ENCODE assay signal across 8 mouse cellular contexts in the genomic region with DNA sequence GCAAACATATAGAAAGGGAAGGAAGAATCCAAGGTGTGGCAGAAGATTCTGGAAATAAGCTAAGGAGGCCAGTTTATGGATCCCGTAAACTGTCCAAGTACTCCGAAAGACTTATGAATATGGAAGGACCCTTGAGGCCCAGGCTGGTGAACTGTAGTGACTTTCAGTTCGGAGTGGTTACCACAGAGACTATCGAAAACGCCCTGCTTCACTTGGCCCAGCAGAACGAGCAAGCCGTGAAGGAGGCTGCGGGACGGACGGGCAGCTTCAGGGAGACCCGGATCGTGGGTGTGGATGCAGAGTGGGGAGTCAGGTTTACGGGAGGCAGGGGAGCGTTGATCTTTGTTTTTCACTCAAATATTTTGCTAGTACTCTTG. TPM values are rescaled to one million over a fixed set of nuclear protein-coding genes. Genes with fewer than 3 reads are reported as not detected.
DNase-seq lines count a peak whose midpoint lies in the region; ATAC-seq lines count a peak whose summit lies in the region.

No protein-coding gene starts in this region.

- H3K4me2 ChIP-seq in heart, embryonic 15.5 days = peak overlapping the region; percentile 80
- H3K4me2 ChIP-seq in hindbrain, embryonic 12.5 days (replicated peaks) = peak overlapping the region; percentile 84
- peak overlapping the region; percentile 88 for H3K4me2 ChIP-seq in midbrain, embryonic 12.5 days (replicated peaks)

- no peaks in the 10 kb centered on the region for H3K9me3 ChIP-seq in heart, embryonic 15.5 days (replicated peaks)
- no peaks in the 10 kb centered on the region for H3K9me3 ChIP-seq in hindbrain, embryonic 12.5 days (replicated peaks)
- H3K9me3 ChIP-seq in midbrain, embryonic 12.5 days = no peaks in the 10 kb centered on the region

- H3K4me3 ChIP-seq in heart, embryonic 15.5 days = peak overlapping the region; percentile 69
- H3K4me3 ChIP-seq in hindbrain, embryonic 12.5 days = peak overlapping the region; percentile 71
- H3K4me3 ChIP-seq in midbrain, embryonic 12.5 days = peak overlapping the region; percentile 73

- no peak overlapping the region for H3K9ac ChIP-seq in heart, embryonic 15.5 days
- no peak overlapping the region for H3K9ac ChIP-seq in hindbrain, embryonic 12.5 days
- no peak overlapping the region for H3K9ac ChIP-seq in midbrain, embryonic 12.5 days (replicated peaks)

- no peak overlapping the region for H3K27ac ChIP-seq in heart, embryonic 15.5 days
- H3K27ac ChIP-seq in hindbrain, embryonic 12.5 days = no peak overlapping the region
- H3K27ac ChIP-seq in midbrain, embryonic 12.5 days (replicated peaks) = no peak overlapping the region

- DNase-seq in heart, adult 9 months (ENCODE audit: low spot score in 2 of 2) = no peak
- DNase-seq in T-cell, adult 2 months (ENCODE audit: low spot score) = no peak
- no peak for DNase-seq in gastrocnemius, adult 8-10 months (ENCODE audit: low spot score in 2 of 2)
- no peak for DNase-seq in kidney, adult 8-10 months

- peaks cover 3% of the 10 kb centered on the region; the same call in 1 of the 2 replicates for H3K27me3 ChIP-seq in heart, embryonic 15.5 days
- H3K27me3 ChIP-seq in hindbrain, embryonic 12.5 days = peaks cover 3% of the 10 kb centered on the region
- H3K27me3 ChIP-seq in midbrain, embryonic 12.5 days = peaks cover 21% of the 10 kb centered on the region

- 59% methylated on average over 14 of the region's 14 CpGs for WGBS in heart, embryonic 15.5 days
- 62% methylated on average over 14 of the region's 14 CpGs for WGBS in hindbrain, embryonic 12.5 days
- WGBS in midbrain, embryonic 12.5 days = 64% methylated on average over 14 of the region's 14 CpGs

- no peaks in the 10 kb centered on the region; the same call in 1 of the 2 replicates for H3K36me3 ChIP-seq in heart, embryonic 15.5 days
- 0 out of 2 replicates have a peak, but pooled peaks cover 9% of the 10 kb centered on the region for H3K36me3 ChIP-seq in hindbrain, embryonic 12.5 days
- H3K36me3 ChIP-seq in midbrain, embryonic 12.5 days = no peaks in the 10 kb centered on the region

- peaks cover 26% of the 10 kb centered on the region for H3K4me1 ChIP-seq in heart, embryonic 15.5 days (replicated peaks)
- peaks cover 28% of the 10 kb centered on the region for H3K4me1 ChIP-seq in hindbrain, embryonic 12.5 days
- peaks cover 28% of the 10 kb centered on the region for H3K4me1 ChIP-seq in midbrain, embryonic 12.5 days

- no peak for ATAC-seq in heart, embryonic 15.5 days (replicated peaks; ENCODE audit: insufficient number of reproducible peaks, insufficient read depth, low FRiP score, low read depth)
- peak; percentile 11 for ATAC-seq in activated CD4-positive, CD25-positive, alpha-beta regulatory T cell, adult 4 months
- peak; percentile 54 for ATAC-seq in hindbrain, embryonic 12.5 days (ENCODE audit: low FRiP score)
- peak; percentile 13 for ATAC-seq in midbrain, embryonic 12.5 days (ENCODE audit: low FRiP score, low read depth)

RNA-seq across cellular contexts. Expression of a gene that starts 0.3 kb away (rescaled TPM):
- polyA plus RNA-seq in heart, embryonic 15.5 days (2015; fragmentation: Nextera tagmentation; extraction: Ambion mirVana) = 151 and 169 TPM in 2 replicates
- 100 to 1,000 TPM; 109 to 144 TPM for polyA plus RNA-seq in activated CD4-positive, CD25-positive, alpha-beta regulatory T cell, adult 4 months (2017; shearing (Covaris generic))
- 195 and 210 TPM in 2 replicates for polyA plus RNA-seq in hindbrain, embryonic 12.5 days (2016; fragmentation: Nextera tagmentation; extraction: Ambion mirVana)
- 196 and 198 TPM in 2 replicates for polyA plus RNA-seq in midbrain, embryonic 12.5 days (2016; fragmentation: Nextera tagmentation; extraction: Ambion mirVana)
- 10 to 100 TPM; 71.9 to 80.9 (median 76.5) TPM for total RNA-seq in gastrocnemius, adult 8-10 months (2022)

RNA-seq across cellular contexts. Expression of a gene that starts 0.4 kb away (rescaled TPM):
- polyA plus RNA-seq in heart, embryonic 15.5 days (2015; fragmentation: Nextera tagmentation; extraction: Ambion mirVana) = 0.61 and 0.68 TPM in 2 replicates
- polyA plus RNA-seq in activated CD4-positive, CD25-positive, alpha-beta regulatory T cell, adult 4 months (2017; shearing (Covaris generic)) = 1 to 10 TPM in 1 of 2 experiments, not detected in 1; 1.0 TPM
- 1.5 TPM in 2 replicates for polyA plus RNA-seq in hindbrain, embryonic 12.5 days (2016; fragmentation: Nextera tagmentation; extraction: Ambion mirVana)
- 1.3 and 1.6 TPM in 2 replicates for polyA plus RNA-seq in midbrain, embryonic 12.5 days (2016; fragmentation: Nextera tagmentation; extraction: Ambion mirVana)
- under 1 TPM in 3 of 4 experiments, not detected in 1; 0.29 to 0.53 (median 0.34) TPM for total RNA-seq in gastrocnemius, adult 8-10 months (2022)

RNA-seq across cellular contexts. Expression of a gene that starts 18.8 kb away (rescaled TPM):
- polyA plus RNA-seq in heart, embryonic 15.5 days (2015; fragmentation: Nextera tagmentation; extraction: Ambion mirVana) = 4.1 and 7.2 TPM in 2 replicates
- polyA plus RNA-seq in activated CD4-positive, CD25-positive, alpha-beta regulatory T cell, adult 4 months (2017; shearing (Covaris generic)) = 1 to 10 TPM in 1 of 2 experiments, under 1 TPM in 1; 0.58 to 1.0 TPM
- polyA plus RNA-seq in hindbrain, embryonic 12.5 days (2016; fragmentation: Nextera tagmentation; extraction: Ambion mirVana) = 8.5 and 9.5 TPM in 2 replicates
- polyA plus RNA-seq in midbrain, embryonic 12.5 days (2016; fragmentation: Nextera tagmentation; extraction: Ambion mirVana) = 7.8 and 10.2 TPM in 2 replicates
- under 1 TPM in 3 of 4 experiments, not detected in 1; 0.12 to 0.49 (median 0.32) TPM for total RNA-seq in gastrocnemius, adult 8-10 months (2022)

RNA-seq across cellular contexts. Expression of a gene that starts 22.9 kb away (rescaled TPM):
- 114 and 145 TPM in 2 replicates for polyA plus RNA-seq in heart, embryonic 15.5 days (2015; fragmentation: Nextera tagmentation; extraction: Ambion mirVana)
- polyA plus RNA-seq in activated CD4-positive, CD25-positive, alpha-beta regulatory T cell, adult 4 months (2017; shearing (Covaris generic)) = 10 to 100 TPM; 79.0 to 81.0 TPM
- 154 and 158 TPM in 2 replicates for polyA plus RNA-seq in hindbrain, embryonic 12.5 days (2016; fragmentation: Nextera tagmentation; extraction: Ambion mirVana)
- 162 and 173 TPM in 2 replicates for polyA plus RNA-seq in midbrain, embryonic 12.5 days (2016; fragmentation: Nextera tagmentation; extraction: Ambion mirVana)
- 100 to 1,000 TPM in 2 of 4 experiments, 10 to 100 TPM in 2; 86.0 to 113 (median 101) TPM for total RNA-seq in gastrocnemius, adult 8-10 months (2022)

RNA-seq across cellular contexts. Expression of a gene that starts 25.7 kb away (rescaled TPM):
- 89.1 and 106 TPM in 2 replicates for polyA plus RNA-seq in heart, embryonic 15.5 days (2015; fragmentation: Nextera tagmentation; extraction: Ambion mirVana)
- polyA plus RNA-seq in activated CD4-positive, CD25-positive, alpha-beta regulatory T cell, adult 4 months (2017; shearing (Covaris generic)) = 100 to 1,000 TPM; 122 to 153 TPM
- polyA plus RNA-seq in hindbrain, embryonic 12.5 days (2016; fragmentation: Nextera tagmentation; extraction: Ambion mirVana) = 90.9 and 97.4 TPM in 2 replicates
- 101 and 102 TPM in 2 replicates for polyA plus RNA-seq in midbrain, embryonic 12.5 days (2016; fragmentation: Nextera tagmentation; extraction: Ambion mirVana)
- total RNA-seq in gastrocnemius, adult 8-10 months (2022) = 10 to 100 TPM; 44.9 to 48.1 (median 47.2) TPM
